Mouse (Mus musculus) bone marrow macrophage, adult 2 months (primary cell): ENCODE measurements at regions not wholly inside any gene's neighbourhood (a gene's known extent, or its start where the extent isn't known, plus 50 kb on each side); places are given as distances from the start of the nearest gene placed in this dataset.

Experiments used
- CTCF ChIP-seq: IDR thresholded peaks from 2 replicates; pipeline ENCODE4 v1.5.1; 2012; ENCODE audit warnings: low read depth, mild to moderate bottlenecking, low read length, moderate library complexity
- POLR2A ChIP-seq: IDR thresholded peaks from 2 replicates; pipeline ENCODE4 v1.6.1; 2012; ENCODE audit warnings: mild to moderate bottlenecking, low read depth, low read length, borderline replicate concordance

GRCm38 (mm10) chr8:78162046-78162445, 51.1 kb upstream of the Ttc29 start:
- TF ChIP-seq CTCF (no peak), POLR2A (no peak)
